Mouse (Mus musculus): ENCODE results near the gene Fam57a.

Fam57a gene

DNA sequence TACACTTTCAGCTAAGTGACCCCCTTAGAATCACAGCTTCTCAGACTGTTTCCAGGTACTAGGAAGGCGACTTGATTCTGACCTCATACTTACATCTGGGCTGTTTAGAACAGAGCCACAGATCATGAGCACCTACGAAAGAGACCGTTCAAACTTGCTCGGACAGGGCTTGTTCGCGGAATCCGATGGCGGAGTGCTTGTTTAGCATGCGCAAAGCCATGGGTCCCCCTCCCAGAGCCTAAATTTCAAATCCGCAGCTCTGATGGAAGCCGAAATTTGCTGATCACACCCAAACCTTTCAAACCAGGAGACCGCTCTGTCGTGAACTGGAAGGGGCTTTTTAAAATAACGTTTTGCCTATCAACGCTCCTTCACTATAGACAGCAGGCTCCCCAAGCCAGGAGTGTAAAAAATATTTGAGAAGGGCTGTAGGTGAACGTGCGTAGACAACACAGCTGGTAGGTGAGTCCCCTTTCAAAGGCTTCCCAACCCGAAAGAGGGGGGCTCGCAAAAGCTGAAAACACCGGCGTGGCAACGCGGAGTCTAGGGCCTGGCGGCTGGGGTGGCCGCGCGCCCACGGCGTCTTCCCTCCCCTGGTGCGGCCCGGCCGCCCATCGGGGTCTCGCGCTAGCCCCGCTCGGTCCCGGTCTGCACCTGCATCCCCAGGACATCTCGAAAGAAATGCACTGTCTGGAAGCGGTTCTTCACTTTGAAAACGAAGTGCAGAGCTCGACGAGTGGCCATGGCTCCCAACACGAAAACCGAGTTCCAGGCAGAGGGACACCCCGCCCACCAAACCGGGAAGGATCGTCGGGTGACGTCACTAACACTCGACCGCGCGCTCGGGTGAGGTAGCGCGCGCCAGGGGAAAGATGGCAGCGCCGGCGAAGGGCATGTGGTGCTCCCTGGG, 63.7 kb downstream of the Fam57a start, which contains the start of the genes Mrm3 and Glod4:
TSS of gene Mrm3 (plus strand) at position 815 of the 910 bp plus-strand sequence.
TSS of gene Glod4 (minus strand) at position 825 of the 910 bp plus-strand sequence.
- peak; percentile 85; the same call in 1 of the 2 replicates for ATAC-seq (ENCODE audit: insufficient number of reproducible peaks, low FRiP score, low TSS enrichment)

DNA sequence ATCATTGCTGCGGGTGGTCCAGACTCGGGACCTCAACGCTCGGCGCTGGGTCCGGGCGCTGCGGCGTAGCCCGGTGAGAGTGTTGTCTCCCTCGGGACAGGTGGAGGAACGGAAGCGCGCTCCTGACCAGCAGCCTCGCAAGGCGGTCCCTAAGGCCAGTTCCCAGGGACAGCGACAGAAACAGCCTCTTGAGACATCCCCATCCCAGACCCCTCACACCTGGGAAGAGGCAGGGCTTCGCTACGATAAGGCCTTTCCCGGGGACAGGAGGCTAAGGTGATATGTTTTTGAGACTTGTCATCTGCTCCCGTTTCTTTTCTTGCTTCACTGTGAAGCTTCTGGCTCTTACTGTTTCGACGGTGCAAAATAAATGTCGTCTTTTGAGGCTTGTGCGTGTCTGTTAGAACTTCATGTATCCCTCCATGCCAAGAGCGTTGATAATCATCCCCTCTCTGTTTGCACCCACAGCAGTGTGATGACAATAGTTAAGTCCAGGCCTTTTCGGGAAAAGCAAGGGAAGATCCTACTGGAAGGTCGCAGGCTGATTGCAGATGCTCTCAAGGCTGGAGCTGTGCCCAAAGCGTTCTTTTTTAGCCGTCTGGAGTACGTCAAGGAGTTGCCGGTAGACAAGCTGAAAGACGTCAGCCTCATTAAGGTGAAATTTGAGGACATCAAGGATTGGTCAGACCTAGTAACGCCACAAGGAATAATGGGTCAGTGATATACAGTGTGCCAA, 64.5 kb downstream of the Fam57a start:
- ATAC-seq (ENCODE audit: insufficient number of reproducible peaks, low FRiP score, low TSS enrichment) = peak; percentile 45; the same call in 1 of the 2 replicates

DNA sequence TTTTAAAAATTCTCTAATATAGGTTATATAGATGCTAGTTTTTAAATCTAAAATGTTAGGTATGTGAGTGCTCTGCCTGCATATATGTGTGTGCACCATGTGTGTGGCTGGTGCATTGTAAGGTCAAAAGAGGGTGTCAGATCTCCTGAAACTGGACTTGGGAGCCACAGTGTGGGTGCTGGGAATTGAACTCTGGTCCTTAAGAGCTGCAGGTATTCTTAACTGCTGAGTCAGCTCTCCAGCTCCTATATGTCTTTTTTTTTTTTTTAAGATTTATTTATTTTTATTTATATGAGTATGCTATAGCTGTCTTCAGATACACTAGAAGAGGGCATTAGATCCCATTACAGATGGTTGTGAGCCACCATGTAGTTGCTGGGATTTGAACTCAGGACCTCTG, 67.0 kb downstream of the Fam57a start:
- ATAC-seq (ENCODE audit: insufficient number of reproducible peaks, low FRiP score, low TSS enrichment) = no peak

DNA sequence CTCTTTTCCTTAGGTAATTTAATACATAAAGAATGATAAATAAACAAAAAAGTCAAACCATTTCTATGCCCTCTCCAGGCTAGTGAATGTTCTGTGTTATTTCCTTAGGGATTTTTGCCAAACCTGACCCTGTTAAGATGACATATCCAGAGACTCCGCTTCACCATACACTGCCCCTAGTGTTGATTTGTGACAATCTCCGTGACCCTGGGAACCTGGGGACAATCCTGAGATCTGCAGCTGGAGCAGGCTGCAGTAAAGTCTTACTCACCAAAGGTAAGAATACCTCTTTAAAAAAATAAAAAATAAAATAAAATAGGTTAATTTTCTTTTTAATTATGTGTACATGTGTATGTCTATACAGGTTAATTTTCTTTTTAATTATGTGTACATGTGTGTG, 67.8 kb downstream of the Fam57a start:
- ATAC-seq (ENCODE audit: insufficient number of reproducible peaks, low FRiP score, low TSS enrichment) = no peak

DNA sequence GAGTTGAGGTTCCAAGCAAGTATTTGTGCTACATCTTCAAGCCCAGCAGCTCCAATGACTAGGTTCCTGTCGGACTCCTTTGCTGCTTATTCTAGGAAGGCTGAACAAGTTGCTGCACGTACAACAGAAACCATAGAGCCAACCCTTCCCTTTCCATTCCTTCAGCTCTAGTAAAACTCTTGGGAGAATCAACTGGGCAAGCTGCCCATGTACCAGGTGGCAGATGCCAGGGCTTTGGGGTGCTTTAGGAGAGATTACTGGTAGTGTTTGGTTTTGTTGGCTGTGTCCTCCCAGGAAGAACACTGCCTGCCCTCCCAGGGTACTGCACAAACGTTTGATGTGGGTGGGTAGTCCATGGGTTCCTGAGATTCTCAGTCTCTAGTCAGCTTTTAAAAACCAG, 72.6 kb downstream of the Fam57a start:
- no peak for ATAC-seq (ENCODE audit: insufficient number of reproducible peaks, low FRiP score, low TSS enrichment)

DNA sequence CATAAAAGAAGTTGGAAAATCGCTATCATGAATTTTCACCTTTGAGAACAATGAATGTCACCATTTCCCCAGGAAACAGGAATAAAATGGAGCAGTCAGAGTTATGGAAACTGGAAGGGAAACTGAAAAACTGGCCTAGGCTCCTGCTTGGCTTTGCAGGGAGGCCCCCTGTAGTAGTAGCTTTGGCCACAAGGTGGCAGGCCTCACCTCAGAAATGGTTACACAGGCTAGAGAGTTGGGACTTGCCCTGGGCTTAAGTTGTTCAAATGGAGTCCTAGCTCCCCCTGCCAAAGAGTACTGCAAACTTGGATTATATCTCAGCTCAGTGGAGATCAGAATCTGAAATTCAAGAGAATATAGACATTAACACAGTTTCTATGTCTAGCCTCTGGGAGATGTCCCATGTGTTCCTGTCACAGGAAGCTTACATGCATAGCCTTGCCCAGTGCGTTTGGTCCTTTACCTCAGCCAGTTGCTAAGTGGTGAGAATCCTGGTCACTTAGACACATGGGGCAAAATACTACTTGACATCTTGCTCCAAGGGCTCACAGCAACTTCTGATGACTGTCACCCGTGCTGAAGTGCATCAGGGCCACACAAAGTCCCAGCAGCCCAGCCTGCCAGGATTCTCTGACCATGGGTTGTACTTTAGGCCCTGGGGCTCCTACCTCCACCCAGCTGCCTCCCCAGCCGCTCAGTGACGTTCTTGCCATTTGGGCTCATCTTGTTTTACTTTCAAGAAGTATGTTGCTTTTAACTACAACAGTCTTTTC, 73.9 kb downstream of the Fam57a start:
- 0 out of 2 replicates have a peak, but pooled peaks have one; percentile 47 for ATAC-seq (ENCODE audit: insufficient number of reproducible peaks, low FRiP score, low TSS enrichment)

DNA sequence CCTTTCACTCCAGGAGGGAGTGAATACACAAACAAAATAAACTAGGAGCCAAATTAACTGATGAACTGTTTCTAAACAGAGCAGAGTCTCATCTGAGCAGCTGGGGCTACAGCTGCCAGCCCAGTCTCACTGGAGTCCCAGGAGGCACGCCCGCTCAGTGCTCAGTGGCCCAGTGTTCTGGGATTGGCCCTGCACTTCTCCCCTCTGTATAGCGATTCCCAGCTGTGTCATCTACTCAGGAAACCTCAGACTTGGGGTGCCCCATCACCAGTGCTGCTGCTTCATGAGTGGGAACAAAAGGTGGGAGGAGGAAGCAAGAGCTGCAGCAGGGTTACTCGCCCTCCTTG, 74.4 kb downstream of the Fam57a start:
- ATAC-seq (ENCODE audit: insufficient number of reproducible peaks, low FRiP score, low TSS enrichment) = no peak

DNA sequence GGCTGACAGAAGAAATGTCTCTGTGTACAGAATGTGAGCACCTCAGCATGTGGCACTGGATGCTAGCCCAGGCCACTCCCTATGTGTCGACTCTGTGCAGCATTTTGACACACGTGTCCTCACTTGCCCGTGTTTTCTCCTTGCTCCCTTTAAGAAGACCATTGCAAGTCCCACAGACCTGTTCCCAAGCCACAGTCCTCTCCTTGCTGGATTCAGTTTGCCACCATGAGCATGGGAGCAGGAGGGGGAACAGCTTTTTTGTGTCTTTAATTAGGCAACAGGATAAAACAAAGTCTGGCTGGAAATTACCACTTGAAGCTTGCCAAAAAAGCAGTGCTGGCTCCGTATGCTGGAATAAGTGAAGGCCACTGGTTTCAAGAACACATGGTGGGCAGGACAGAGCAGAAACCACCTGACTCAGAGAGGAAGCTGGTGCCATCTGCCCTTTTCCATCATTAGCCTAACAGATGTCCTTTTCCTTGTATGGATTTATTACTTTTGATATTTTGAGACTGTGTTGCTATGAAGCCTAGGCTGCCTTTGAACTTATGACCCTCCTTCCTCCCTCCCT, 76.0 kb downstream of the Fam57a start:
- ATAC-seq (ENCODE audit: insufficient number of reproducible peaks, low FRiP score, low TSS enrichment) = peak; percentile 62; the same call in 1 of the 2 replicates

DNA sequence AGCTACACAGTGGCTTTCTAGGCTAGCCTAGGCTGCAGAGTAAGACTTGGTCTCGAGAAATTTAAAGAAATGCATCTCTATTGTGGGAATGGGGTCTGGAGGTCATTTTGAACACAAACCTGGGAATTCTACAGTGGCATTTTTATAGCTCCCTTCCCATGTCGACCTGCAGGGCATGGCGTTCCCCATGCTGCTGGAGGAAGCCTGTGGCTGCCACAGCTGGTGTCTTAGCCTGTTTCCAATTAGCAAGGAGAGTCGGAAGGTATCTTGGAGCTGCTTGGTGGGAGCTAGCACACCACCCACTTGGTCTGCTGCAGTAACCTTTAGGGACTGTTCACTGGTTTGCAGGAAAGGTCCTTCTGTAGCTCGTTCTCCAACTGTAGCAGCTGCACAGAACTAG, 76.7 kb downstream of the Fam57a start:
- ATAC-seq (ENCODE audit: insufficient number of reproducible peaks, low FRiP score, low TSS enrichment) = no peak

DNA sequence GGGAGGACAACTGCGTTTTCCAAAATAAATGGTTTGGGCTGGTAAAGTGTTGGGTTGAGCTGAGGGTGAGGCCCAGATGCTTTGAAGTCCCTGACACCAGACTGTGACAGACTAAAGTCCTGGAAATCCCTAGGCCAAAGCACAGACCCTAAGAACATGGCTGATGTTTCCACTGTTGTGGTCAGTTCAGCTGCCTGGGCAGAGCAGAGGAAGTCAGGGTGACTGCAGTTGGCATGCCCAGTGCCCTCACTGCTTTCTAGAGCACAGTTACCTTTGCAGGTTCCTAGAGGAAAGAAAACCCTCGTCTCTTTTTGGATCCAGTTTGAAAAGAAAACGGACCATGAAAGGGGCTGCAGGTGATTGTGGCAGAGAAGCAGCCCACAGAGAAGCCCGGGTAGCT, 77.9 kb downstream of the Fam57a start:
- no peak for ATAC-seq (ENCODE audit: insufficient number of reproducible peaks, low FRiP score, low TSS enrichment)

DNA sequence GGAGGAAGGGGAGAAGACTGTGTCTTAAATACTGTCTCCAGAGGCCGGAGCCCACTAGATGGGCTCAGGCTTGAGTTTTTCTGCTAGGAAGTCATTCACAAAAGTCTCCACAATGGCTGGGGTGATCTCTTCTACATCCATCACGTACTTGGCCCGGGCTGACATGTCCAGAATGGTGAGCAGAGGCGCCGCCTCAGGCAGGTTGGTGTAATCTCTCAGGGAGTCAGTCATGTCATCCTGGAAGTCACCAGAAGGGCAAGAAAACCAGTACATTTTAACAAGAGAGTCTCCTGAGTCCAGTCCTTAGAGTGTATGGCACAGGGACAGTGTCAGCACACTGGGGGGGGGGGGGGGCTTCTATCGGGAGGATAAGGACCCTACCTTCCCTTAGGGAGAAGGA, 79.0 kb downstream of the Fam57a start:
- no peak for ATAC-seq (ENCODE audit: insufficient number of reproducible peaks, low FRiP score, low TSS enrichment)

DNA sequence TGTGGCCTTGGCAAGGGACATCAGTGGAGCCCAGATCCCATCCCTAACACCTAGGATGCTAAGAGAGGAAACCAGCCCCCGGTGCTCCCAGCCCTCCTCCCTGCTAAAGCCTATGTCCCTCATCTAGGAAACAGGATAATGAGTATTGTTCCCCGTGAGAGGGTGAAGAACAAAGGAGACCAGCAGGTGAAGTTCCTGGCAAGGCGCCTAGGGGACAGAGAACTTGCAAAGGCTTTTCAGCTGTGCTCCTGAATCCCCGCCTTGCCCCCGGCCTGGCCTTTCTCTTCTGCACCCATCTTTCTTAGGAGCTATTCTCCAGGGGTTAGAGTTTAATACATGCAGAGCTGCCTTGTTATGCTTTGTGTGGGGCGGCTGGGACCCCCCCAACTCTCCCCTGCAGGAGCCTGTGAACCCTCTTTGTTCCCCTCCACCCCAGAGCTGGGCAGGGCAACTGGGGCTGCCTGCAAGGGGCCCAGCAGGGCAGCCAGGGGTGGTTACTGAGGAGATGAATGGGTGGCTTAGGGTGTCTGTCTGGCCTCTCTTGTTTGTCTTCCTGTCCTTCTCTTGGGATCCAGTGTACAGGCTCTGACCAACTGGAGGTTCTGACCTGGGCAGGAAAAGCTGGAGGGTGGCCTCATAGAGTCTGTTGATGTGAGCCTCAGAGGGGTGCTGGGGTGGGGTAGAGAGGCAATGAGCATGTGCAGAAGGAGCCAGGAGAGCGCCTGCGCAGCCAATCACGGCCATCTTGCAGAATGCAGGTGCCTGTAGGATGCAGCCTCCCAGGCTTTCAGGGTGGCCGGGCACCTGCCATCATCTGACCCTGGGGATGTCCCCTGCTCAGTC, 81.0 kb downstream of the Fam57a start:
- ATAC-seq (ENCODE audit: insufficient number of reproducible peaks, low FRiP score, low TSS enrichment) = no peak

DNA sequence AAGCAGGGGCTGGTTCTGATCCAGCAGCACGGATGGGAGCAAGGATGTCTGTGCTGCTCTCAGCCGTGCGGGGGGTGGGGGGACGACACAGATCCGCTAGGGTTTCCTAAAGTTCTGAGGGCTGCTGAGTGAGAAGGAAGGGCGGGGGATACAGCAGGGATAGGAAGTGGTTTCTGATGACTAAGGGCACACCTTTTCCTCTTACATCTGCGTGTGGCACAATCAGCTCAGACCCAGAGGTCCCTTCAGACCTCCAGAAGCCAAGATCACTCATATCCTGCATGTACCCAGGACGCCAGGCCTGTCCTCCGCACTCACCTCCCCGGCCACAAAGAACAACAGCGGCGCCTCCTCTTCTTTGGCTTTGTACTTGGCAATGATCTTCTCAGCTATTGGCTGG, 81.8 kb downstream of the Fam57a start:
- no peak for ATAC-seq (ENCODE audit: insufficient number of reproducible peaks, low FRiP score, low TSS enrichment)

DNA sequence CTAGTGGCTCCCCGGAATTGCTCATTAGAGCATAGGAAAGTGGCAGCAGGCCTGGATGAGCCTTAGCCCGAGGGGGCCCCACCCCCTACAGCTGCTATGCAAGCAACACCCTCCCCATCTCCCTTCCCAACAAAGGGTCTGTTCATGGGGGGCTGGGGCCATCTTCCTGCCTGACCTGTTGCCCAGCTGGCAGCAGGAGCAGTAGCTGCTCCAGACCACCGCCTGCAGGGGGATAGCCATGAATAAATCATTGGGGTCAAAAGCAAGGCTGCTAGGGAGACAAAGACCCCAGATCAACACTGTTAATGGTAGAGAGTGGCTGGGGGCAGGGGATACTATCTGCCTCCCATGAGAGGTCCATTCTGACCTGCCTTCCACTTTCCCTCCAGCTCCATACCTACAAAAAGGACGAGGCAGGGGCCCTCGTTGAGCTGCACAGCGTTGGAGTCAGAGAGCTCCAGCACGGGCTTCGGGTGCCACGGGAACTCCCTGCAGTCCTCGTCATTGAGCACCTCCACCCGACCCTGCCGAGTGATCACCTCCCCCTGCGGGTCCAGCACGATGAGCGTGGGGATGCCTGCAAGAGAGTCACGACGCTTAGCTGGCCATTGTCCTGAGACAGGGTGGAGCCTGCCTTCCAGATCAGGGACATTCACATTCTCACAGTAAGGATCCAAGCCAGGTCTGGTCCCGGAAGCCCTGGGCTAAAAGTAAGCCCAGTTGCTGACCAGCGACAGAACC, 83.3 kb downstream of the Fam57a start:
- ATAC-seq (ENCODE audit: insufficient number of reproducible peaks, low FRiP score, low TSS enrichment) = no peak
